Mouse (Mus musculus) olfactory bulb, adult 2 months (tissue): ENCODE results near the gene Nlrp6. TPM values are rescaled to one million over a fixed set of nuclear protein-coding genes. Genes with fewer than 3 reads are reported as not detected.
"Not testable (repeated sequence)": the region's sequence is repeated elsewhere in the genome, so short reads cannot be mapped to it uniquely, and the experiment has no call there.

ENCODE experiments used
- H3K27ac ChIP-seq: fragments of 200-500 bp; 2 replicates; pipeline ENCODE4 v1.5.1; 2012; ENCODE audit warnings: low read depth, low read length; ENCODE audit not compliant: insufficient read depth
- H3K4me1 ChIP-seq: fragments of 200-500 bp; 2 replicates; pipeline ENCODE4 v1.6.1; 2012; ENCODE audit warnings: low read length; ENCODE audit not compliant: control insufficient read depth, insufficient read depth
- H3K4me3 ChIP-seq: fragments of 200-500 bp; 2 replicates; pipeline ENCODE4 v1.5.1; 2012; ENCODE audit warnings: mild to moderate bottlenecking, low read depth, low read length, moderate library complexity; ENCODE audit not compliant: insufficient read depth
- CTCF ChIP-seq: fragments of 200-500 bp; IDR thresholded peaks from 2 replicates; pipeline ENCODE4 v1.5.1; 2012; ENCODE audit warnings: low read depth, mild to moderate bottlenecking, low read length, moderate library complexity; ENCODE audit not compliant: insufficient read depth
- POLR2A ChIP-seq: fragments of 200-500 bp; IDR thresholded peaks from 2 replicates; pipeline ENCODE4 v1.6.1; 2012; ENCODE audit warnings: mild to moderate bottlenecking, low read depth, low read length, moderate library complexity; ENCODE audit not compliant: insufficient read depth
- WGBS: fragments of 180-500 bp; shearing (Covaris S2); methylation state at CpG from one replicate; pipeline ENCODE4 v1.1.7; 2018; 5-methylcytosine and 5-hydroxymethylcytosine counted together
- polyA plus RNA-seq: library from polyadenylated mRNA; stranded (reverse); fragments of >200 nt; gene quantifications from 2 replicates; pipeline ENCODE4 v1.2.4, GENCODE M21; 2012; ENCODE audit warnings: low replicate concordance; ENCODE audit not compliant: missing spikeins, insufficient read depth, insufficient read length

Gene Nlrp6
- polyA plus RNA-seq: not detected in 2 replicates

DNA sequence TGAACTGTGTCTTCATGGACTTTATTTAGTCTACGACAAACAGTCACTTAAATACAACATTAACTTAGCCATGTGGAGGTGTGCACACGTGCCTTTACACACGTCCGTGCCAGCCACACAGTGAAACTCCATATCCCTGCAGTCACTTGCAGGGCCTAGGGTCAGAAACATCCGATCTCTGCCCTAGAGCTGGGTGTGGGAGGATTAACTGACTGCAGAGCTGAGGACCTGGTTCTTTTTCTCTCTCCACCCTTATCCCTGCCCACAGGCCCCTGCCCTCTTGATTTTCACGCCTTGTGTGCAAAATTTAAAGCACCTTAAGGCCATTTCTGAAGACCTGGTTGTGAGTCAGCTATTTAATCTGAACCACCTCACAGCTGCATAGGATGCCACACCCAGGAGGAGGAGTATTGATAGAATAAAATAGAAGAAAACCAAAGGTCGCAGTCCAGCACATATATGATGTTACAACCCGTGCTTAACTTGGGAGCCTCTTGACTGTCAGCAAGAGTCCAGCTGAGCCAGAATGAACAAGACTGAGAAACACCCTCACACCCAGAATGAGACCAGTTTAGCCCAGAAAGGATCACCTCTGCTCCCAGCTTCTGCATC is at the start of gene Nlrp6:
Gene Nlrp6 (plus strand): TSS at position 485 of the 612 bp plus-strand sequence.
- peaks cover 19% of the 10 kb centered on the region for H3K4me1 ChIP-seq
- WGBS: 88% methylated on average over 8 of the region's 8 CpGs
- H3K4me3 ChIP-seq: no peak within 1 kb of the TSS
- no peak within 1 kb of the TSS for H3K27ac ChIP-seq
- no peak for TF ChIP-seq POLR2A
- TF ChIP-seq CTCF: no peak

DNA sequence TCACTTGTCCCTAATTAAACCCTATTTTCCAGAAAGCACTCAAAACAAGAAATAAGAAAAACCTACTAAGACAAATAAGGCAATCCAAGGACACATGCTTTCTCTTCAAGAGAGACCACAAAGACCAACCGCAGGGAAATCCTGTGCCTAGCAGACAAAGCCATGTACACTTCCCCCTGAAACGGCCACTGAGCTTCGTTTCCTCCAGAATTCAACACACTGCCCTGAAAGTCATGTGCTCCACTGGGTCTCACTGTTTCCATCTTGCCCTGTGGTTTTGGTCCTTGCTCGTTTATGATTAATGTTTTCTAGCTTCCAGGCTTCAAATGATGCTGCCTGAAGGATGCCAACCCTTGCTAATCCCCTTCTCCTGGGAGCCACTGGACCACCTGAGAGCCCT is 46.5 kb upstream of the Nlrp6 start:
- TF ChIP-seq CTCF (no peak), POLR2A (no peak)
- no peak overlapping the region for H3K27ac ChIP-seq
- H3K4me3 ChIP-seq: no peak overlapping the region
- no peaks in the 10 kb centered on the region; the same call in 1 of the 2 replicates for H3K4me1 ChIP-seq
- 59% methylated on average over 4 of the region's 4 CpGs for WGBS

DNA sequence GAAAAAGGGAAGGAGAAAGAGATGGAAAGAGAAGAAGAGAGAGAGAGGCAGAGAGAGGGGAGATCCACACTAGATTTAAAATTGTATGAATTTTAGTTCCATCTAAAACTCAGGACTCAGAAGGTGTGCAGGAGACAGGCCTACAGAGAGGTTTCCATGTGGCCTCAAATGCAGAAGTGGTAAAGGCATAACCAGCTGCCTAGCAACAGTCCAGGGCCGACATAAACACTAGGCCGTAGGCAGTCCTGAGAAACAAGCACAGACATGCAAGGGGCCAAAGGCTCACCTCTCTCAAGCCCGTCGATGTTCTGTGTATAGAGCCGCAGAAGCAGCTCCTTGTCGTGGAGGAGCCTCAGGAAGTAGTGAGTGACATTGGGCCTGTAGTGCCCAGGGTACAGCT is 43.3 kb upstream of the Nlrp6 start:
- peaks cover 3% of the 10 kb centered on the region; the same call in 1 of the 2 replicates for H3K4me1 ChIP-seq
- TF ChIP-seq POLR2A (no peak), CTCF (no peak)
- WGBS: 84% methylated on average over 6 of the region's 6 CpGs
- no peak overlapping the region for H3K4me3 ChIP-seq
- H3K27ac ChIP-seq: no peak overlapping the region

DNA sequence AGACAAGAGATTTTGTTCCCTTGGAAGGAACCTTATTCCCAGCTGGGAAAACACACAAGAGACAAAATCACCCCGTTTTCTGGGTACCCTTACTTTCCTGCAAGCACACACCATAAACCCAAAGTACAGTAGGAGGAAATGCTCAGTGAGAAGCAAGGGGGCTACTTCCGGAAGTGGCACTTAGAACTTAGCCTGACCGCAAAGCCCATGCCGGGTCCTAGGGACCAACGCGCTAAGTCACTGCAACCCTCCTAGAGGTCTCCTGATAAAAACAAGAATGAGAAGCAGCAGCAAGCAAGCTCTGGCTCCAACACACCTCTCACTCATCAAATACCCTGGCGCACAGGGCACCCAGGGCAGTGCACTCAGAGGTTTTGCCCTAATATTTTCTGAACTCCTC is 41.3 kb upstream of the Nlrp6 start:
- 93% methylated on average over 7 of the region's 7 CpGs for WGBS
- TF ChIP-seq CTCF (no peak), POLR2A (no peak)

DNA sequence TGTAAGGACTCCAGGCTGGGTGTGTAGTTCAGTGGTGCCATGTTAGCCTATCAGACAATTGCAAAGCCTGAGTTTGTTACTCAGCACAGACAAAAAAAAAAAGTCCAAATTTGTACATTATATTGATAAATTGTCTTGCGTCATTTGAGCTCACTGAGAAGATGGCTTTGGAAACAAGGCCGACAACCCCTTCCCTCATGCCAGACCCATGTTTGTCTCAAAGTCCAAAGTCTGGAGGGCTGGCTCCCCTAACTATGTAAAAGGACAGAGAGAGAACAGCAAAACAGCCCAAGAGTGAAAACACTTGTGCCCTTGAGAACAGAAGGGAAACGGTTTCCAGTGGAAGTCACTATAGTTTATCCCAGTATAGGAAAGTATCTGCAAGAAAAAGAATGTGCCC is 40.3 kb upstream of the Nlrp6 start:
- no peak overlapping the region for H3K27ac ChIP-seq
- TF ChIP-seq CTCF (no peak), POLR2A (no peak)
- peaks cover 3% of the 10 kb centered on the region; the same call in 1 of the 2 replicates for H3K4me1 ChIP-seq
- no peak overlapping the region for H3K4me3 ChIP-seq
- WGBS: 77% methylated on average over 3 of the region's 3 CpGs

More for the DNA sequence above, 41.3 kb upstream of the Nlrp6 start:
- H3K4me1 ChIP-seq: peaks cover 3% of the 10 kb centered on the region; the same call in 1 of the 2 replicates
- no peak overlapping the region for H3K4me3 ChIP-seq
- H3K27ac ChIP-seq: no peak overlapping the region

DNA sequence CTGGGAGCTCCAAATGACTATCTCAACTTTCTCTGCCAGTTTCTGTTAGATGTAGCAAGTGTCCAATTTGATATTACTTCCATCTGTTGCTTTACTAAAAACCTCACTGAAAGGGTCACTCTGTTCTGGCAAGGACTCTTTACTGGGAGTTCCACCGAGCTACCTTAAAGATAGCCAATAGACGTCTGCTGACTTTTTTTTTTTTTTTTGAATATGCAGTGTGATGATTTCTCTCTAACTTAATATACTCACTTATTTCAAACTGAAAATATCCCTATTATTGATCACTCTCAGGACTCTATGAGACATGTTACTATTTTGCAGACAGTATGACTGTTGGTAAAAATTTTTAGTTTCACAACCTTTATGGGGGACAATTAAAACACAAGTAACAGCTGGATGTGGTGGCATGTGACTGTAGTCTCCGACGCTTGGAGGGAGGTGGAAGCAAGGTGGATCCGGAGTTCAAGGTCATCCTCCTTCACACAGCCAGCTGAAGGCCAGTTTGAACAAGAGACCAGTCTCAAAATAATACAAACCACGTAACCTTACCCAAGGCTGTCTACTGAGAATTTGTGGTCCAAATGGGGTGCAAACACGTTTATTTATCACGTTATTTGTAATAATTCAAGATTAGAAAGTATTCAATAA is 39.7 kb upstream of the Nlrp6 start:
- Histone ChIP-seq H3K27ac (peak overlapping the region; percentile 45; the same call in 1 of the 2 replicates), H3K4me3 (peak overlapping the region; percentile 93), H3K4me1 (peaks cover 3% of the 10 kb centered on the region; the same call in 1 of the 2 replicates)
- TF ChIP-seq CTCF: no peak
- TF ChIP-seq POLR2A: no peak
- 8% methylated on average over 8 of the region's 8 CpGs for WGBS

DNA sequence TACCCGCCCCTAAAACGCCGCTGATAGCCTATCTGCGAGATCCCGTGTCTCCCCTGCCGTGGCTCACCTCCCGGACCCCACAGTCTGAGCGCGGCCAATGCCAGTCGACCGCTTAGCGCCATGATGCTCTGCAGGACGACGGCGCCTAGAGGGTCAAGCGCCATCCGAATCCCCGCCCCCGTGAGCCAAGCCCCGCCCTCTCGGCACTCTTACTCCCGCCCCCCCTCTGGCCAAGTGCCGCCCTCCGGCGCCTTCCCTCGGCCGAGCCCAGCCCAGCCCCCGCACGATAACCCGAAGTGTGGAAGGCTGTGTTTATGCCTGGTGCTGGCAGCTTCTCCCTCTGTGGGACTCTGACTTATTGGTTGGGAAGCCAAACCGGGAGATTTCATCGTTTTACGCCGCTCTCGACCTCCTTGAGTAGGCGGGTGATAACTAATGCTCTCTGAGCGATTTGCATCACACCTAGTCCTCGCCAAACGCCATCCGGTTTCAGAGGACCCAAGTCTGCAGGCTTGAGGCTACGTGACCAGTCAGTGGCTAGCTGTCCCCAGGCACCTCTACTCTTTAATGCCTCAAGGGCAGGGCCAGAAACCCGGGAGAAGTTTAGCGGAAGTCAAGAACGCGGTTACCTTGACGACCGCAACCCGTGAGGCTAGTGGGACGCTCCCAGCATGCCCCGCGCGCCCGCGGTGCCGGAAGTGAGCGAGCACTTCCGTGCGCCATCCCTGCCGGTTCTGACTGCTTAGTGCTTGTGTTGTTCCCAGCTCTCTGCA is 38.8 kb upstream of the Nlrp6 start, which contains the start of the genes Psmd13 and Sirt3:
Gene Psmd13 (plus strand): TSS at position 273 of the 773 bp plus-strand sequence.
Gene Sirt3 (minus strand): TSS at position 614 of the 773 bp plus-strand sequence.
- H3K4me1 ChIP-seq: peaks cover 3% of the 10 kb centered on the region; the same call in 1 of the 2 replicates

DNA sequence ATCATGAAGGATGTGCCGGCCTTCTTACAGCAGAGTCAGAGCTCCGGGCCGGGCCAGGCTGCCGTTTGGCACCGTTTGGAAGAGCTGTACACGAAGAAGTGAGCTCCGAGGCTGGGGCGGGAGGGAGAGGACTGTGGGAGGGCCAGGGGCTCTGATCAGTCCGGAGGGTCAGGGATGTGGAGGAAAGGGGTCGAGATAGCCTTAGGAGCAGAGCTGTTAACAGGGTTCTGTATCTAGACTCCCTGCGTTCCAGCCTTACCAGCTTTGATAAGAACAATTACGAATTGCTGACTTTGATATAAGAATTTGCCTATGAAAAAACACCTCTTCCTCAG is 38.3 kb upstream of the Nlrp6 start:
- H3K27ac ChIP-seq: no peak overlapping the region
- under 1% methylated on average over 12 of the region's 12 CpGs for WGBS
- TF ChIP-seq CTCF: no peak
- no peak for TF ChIP-seq POLR2A
- H3K4me1 ChIP-seq: peaks cover 3% of the 10 kb centered on the region; the same call in 1 of the 2 replicates
- H3K4me3 ChIP-seq: peak overlapping the region; percentile 93

More for the DNA sequence above, 38.8 kb upstream of the Nlrp6 start, which contains the start of the genes Psmd13 and Sirt3:
- WGBS: under 1% methylated on average over 59 of the region's 59 CpGs
- Histone ChIP-seq H3K4me3 (peak within 1 kb of the TSS; percentile 93), H3K27ac (peak within 1 kb of the TSS; percentile 75)
- TF ChIP-seq CTCF (no peak), POLR2A (peak; percentile 48)

DNA sequence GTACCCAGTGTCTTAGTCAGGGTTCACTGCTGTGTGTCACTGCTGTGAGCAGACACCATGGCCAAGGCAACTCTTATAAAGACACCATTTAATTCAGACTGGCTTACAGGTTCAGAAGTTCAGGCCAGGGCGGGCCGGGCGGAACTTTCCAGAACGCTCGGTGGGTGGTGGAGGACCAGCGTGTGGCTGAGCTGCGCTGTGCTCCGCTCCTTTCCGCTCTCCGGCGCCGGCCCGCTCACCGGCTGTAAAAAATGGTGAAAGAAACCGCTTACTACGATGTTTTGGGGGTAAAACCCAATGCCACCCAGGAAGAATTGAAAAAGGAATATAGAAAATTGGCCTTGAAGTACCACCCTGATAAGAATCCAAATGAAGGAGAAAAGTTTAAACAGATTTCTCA is 30.1 kb upstream of the Nlrp6 start:
- not testable (repeated sequence) for H3K27ac ChIP-seq, H3K4me3 ChIP-seq, H3K4me1 ChIP-seq
- WGBS: 96% methylated on average over 16 of the region's 16 CpGs
